Mouse (Mus musculus): ENCODE measurements around the gene Gcnt7. TPM values are rescaled to one million over a fixed set of nuclear protein-coding genes. Genes with fewer than 3 reads are reported as not detected.

Gene Gcnt7
- polyA plus RNA-seq, 1 experiment from 2014 or later = 1.1 TPM

DNA sequence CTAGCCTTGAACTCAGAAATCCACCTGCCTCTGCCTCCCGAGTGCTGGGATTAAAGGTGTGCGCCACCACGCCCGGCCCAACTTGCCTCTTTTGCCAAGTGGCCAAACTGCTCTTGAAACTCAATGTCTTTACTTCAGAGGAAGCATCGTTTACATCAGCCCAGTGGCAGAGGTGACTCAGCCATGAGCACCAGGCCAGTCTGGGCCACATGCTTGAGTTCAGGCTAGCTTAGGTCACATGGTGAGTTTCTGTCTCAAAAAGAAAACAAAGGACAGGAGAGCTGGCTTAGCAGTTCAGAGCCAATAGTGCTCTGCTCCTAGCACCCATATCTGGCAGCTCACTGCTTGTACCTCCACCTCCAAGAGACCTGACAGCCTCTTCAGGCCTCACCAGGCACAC lies 8.8 kb upstream of the Gcnt7 start:
- no peak for ATAC-seq (ENCODE audit: low FRiP score)

DNA sequence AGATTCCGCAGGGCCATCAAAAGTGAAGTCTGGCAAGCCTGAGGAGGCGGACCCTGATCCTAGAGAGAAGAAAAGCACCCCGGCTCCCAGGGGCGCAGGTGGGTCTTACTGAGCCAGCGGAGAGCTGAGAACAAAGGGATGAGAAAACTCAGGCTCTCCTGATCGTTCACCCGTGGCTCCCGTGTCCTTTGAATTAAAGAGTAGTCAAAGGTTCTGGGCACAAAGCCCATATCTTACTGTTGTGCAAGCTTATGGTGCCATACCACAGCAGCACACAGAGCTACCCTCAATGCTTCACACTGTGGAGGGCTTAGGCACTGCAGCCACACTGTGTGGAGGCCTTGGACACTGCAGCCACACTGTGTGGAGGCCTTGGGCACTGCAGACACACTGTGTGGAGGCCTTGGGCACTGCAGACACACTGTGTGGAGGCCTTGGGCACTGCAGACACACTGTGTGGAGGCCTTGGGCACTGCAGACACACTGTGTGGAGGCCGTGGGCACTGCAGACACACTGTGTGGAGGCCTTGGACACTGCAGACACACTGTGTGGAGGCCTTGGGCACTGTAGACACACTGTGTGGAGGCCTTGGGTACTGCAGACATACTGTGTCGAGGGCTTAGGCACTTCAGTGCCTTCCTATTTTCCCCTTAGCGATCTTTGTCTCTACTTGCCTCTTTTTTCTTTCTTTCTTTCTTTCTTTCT lies 8.2 kb upstream of the Gcnt7 start:
- Histone ChIP-seq H3K9me3 (ENCODE audit: control insufficient read depth, low read length) (no peaks in the 10 kb centered on the region), H3K4me3 (replicated peaks; ENCODE audit: low read length) (no peak overlapping the region), H3K27ac (no peak overlapping the region), H3K9ac (no peak overlapping the region), H3K4me2 (replicated peaks) (no peak overlapping the region), H3K27me3 (ENCODE audit: control insufficient read depth, insufficient read depth, low read length) (no peaks in the 10 kb centered on the region), H3K36me3 (replicated peaks; ENCODE audit: control insufficient read depth, insufficient read depth) (peaks cover 81% of the 10 kb centered on the region), H3K4me1 (replicated peaks; ENCODE audit: control insufficient read depth, insufficient read depth, low read length) (no peaks in the 10 kb centered on the region)
- ATAC-seq (ENCODE audit: low FRiP score) = no peak
- WGBS = 75% methylated on average over 11 of the region's 11 CpGs
- DNase-seq (ENCODE audit: low spot score) = no peak

More for the DNA sequence above, 8.8 kb upstream of the Gcnt7 start:
- Histone ChIP-seq H3K27ac (no peak overlapping the region), H3K27me3 (ENCODE audit: control insufficient read depth, insufficient read depth, low read length) (no peaks in the 10 kb centered on the region), H3K36me3 (replicated peaks; ENCODE audit: control insufficient read depth, insufficient read depth) (peaks cover 75% of the 10 kb centered on the region), H3K9me3 (ENCODE audit: control insufficient read depth, low read length) (no peaks in the 10 kb centered on the region), H3K4me1 (replicated peaks; ENCODE audit: control insufficient read depth, insufficient read depth, low read length) (no peaks in the 10 kb centered on the region), H3K4me3 (replicated peaks; ENCODE audit: low read length) (no peak overlapping the region), H3K9ac (no peak overlapping the region), H3K4me2 (replicated peaks) (no peak overlapping the region)
- DNase-seq (ENCODE audit: low spot score) = no peak
- 94% methylated on average over 5 of the region's 5 CpGs for WGBS

DNA sequence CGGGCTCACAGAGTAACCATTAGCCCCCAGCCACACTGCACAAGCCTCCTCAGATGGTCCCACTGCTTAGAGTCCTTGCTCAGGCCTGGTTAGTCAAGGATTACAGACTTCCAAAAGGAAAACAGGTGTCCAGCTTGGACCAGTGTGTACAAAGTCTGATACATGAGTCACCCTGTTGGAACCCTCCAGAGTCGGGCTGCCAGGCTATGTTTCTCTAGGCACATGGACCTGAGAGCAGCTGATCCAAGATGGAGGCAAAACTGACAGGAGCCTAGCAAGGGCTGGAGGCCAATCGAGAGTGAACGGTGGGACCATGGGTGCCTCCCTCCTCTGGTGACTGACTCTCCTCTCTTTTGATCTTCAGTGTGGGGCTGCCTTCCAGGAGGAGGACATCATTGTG lies 4.4 kb upstream of the Gcnt7 start:
- Histone ChIP-seq H3K9ac (no peak overlapping the region), H3K4me1 (replicated peaks; ENCODE audit: control insufficient read depth, insufficient read depth, low read length) (no peaks in the 10 kb centered on the region), H3K36me3 (replicated peaks; ENCODE audit: control insufficient read depth, insufficient read depth) (peaks cover 69% of the 10 kb centered on the region), H3K4me2 (replicated peaks) (no peak overlapping the region), H3K27ac (no peak overlapping the region), H3K27me3 (ENCODE audit: control insufficient read depth, insufficient read depth, low read length) (no peaks in the 10 kb centered on the region), H3K4me3 (replicated peaks; ENCODE audit: low read length) (no peak overlapping the region), H3K9me3 (ENCODE audit: control insufficient read depth, low read length) (no peaks in the 10 kb centered on the region)
- WGBS = 97% methylated on average over 4 of the region's 4 CpGs
- ATAC-seq (ENCODE audit: low FRiP score) = no peak
- no peak for DNase-seq (ENCODE audit: low spot score)

DNA sequence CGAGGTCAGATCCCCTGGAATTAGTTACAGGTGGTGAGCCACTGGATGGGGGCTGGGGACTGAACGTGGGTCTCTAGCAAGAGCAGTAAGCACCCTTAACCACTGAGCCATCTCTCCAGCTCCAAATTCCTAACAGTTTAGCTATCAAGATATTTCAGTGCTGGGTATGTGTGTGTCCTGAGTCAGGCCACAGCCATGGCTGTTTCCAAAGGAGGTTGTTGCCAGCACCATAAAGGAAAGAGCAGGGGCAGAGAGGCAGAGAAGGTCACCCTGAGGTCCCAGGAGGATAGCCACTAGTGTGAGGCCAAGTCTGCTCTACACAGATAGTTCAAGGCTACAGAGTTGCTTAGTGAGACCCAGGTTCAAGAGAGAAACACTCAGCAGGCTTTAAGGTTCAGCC lies 2.3 kb upstream of the Gcnt7 start:
- Histone ChIP-seq H3K36me3 (replicated peaks; ENCODE audit: control insufficient read depth, insufficient read depth) (peaks cover 60% of the 10 kb centered on the region), H3K4me1 (replicated peaks; ENCODE audit: control insufficient read depth, insufficient read depth, low read length) (no peaks in the 10 kb centered on the region), H3K27me3 (ENCODE audit: control insufficient read depth, insufficient read depth, low read length) (no peaks in the 10 kb centered on the region), H3K4me3 (replicated peaks; ENCODE audit: low read length) (no peak overlapping the region), H3K27ac (no peak overlapping the region), H3K9me3 (ENCODE audit: control insufficient read depth, low read length) (no peaks in the 10 kb centered on the region), H3K4me2 (replicated peaks) (no peak overlapping the region), H3K9ac (no peak overlapping the region)
- ATAC-seq (ENCODE audit: low FRiP score) (no peak), DNase-seq (ENCODE audit: low spot score) (no peak)
- 84% methylated on average over 2 of the region's 2 CpGs for WGBS

DNA sequence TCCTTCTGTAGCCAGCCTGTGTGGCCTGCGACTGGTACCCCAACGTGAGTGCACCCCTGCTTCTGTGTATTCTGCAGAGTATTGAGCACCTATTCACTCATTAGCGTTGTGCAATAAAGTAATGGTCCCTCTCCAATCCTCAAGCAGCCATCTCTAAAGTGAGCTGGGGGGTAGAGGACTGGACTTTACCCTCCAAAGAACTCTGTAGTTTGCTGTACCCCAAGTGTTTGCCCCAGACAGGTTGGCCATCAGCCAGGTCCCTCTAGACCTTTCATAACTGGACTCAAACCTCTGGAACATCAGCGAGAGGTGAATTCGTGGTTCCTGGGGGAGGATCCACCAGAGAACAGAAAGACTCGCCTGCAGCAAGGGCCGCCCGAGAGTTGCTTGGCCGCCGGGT lies 5.9 kb downstream of the Gcnt7 start:
- ATAC-seq (ENCODE audit: low FRiP score) = no peak
- Histone ChIP-seq H3K36me3 (replicated peaks; ENCODE audit: control insufficient read depth, insufficient read depth) (peaks cover 78% of the 10 kb centered on the region), H3K9ac (no peak overlapping the region), H3K4me1 (replicated peaks; ENCODE audit: control insufficient read depth, insufficient read depth, low read length) (no peaks in the 10 kb centered on the region), H3K4me2 (replicated peaks) (no peak overlapping the region), H3K27me3 (ENCODE audit: control insufficient read depth, insufficient read depth, low read length) (no peaks in the 10 kb centered on the region), H3K27ac (no peak overlapping the region), H3K4me3 (replicated peaks; ENCODE audit: low read length) (no peak overlapping the region), H3K9me3 (ENCODE audit: control insufficient read depth, low read length) (no peaks in the 10 kb centered on the region)
- DNase-seq (ENCODE audit: low spot score) = no peak
- 95% methylated on average over 10 of the region's 10 CpGs for WGBS

DNA sequence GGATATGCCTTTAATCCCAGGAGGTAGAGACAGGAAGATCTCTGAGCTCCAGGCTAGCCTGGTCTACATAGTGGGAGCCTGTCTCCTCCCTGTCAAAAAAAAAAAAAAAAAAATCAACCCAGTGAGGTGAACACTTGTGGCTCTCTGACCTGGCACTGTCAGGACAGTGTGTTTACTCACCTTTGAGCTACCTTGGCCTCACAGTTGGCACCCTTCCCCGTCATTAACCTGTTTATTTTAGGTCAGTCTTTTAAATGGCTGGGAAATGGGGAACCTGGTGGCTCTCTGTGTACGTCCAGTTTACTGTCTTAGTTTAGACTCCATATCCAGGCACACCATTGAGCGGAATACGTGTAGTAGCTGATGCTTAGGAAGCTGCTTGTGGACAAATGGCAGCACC lies 6.4 kb downstream of the Gcnt7 start:
- Histone ChIP-seq H3K36me3 (replicated peaks; ENCODE audit: control insufficient read depth, insufficient read depth) (peaks cover 78% of the 10 kb centered on the region), H3K9me3 (ENCODE audit: control insufficient read depth, low read length) (no peaks in the 10 kb centered on the region), H3K4me3 (replicated peaks; ENCODE audit: low read length) (no peak overlapping the region), H3K9ac (no peak overlapping the region), H3K27ac (no peak overlapping the region), H3K4me2 (replicated peaks) (no peak overlapping the region), H3K4me1 (replicated peaks; ENCODE audit: control insufficient read depth, insufficient read depth, low read length) (no peaks in the 10 kb centered on the region), H3K27me3 (ENCODE audit: control insufficient read depth, insufficient read depth, low read length) (no peaks in the 10 kb centered on the region)
- ATAC-seq (ENCODE audit: low FRiP score) (no peak), DNase-seq (ENCODE audit: low spot score) (no peak)
- 94% methylated on average over 4 of the region's 4 CpGs for WGBS

DNA sequence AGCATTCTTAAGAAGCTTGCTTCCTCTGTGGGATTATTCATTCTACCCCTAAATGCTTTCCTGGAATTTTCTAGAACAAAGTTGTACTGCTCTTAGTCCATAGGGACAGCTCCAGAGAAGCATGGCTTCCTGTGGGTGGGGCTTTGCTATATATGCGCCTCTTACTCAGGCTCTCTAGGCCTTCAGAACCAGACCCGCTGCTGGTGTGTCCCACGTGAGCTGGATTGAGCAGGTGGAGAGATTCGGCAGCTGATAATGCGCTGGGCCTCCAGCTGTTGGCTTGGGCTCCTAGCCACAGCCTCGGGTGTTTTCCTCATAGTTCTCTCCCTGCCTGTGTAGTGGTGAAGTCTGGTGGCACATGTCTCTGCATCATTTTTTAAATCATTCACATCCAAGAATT lies 7.8 kb downstream of the Gcnt7 start:
- Histone ChIP-seq H3K4me2 (replicated peaks) (no peak overlapping the region), H3K4me3 (replicated peaks; ENCODE audit: low read length) (no peak overlapping the region)

DNA sequence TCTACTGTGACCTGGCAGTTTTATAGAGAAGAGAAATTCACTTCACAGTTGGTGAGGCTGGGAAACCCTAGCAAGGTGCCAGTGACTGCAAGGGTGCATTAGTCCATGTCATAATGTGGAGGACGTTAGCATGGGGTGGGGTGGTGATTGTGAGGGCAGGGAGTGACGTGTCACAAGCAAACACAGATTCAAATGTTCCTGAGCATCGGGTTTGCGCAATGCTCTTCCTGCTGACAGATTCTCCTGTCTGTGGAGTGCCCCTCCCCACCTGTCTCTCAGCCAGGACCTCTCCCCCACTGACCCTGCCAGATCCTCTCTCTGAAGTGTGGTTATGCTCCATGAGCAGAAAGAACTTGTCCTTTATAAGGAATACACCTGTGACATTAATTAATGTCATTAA lies 10.1 kb downstream of the Gcnt7 start:
- WGBS = 86% methylated on average over 4 of the region's 4 CpGs
- Histone ChIP-seq H3K9me3 (ENCODE audit: control insufficient read depth, low read length) (no peaks in the 10 kb centered on the region), H3K36me3 (replicated peaks; ENCODE audit: control insufficient read depth, insufficient read depth) (peaks cover 87% of the 10 kb centered on the region), H3K9ac (no peak overlapping the region), H3K4me3 (replicated peaks; ENCODE audit: low read length) (no peak overlapping the region), H3K4me1 (replicated peaks; ENCODE audit: control insufficient read depth, insufficient read depth, low read length) (no peaks in the 10 kb centered on the region), H3K4me2 (replicated peaks) (no peak overlapping the region), H3K27ac (no peak overlapping the region), H3K27me3 (ENCODE audit: control insufficient read depth, insufficient read depth, low read length) (no peaks in the 10 kb centered on the region)
- DNase-seq (ENCODE audit: low spot score) (no peak), ATAC-seq (ENCODE audit: low FRiP score) (no peak)

More for the DNA sequence above, 7.8 kb downstream of the Gcnt7 start:
- Histone ChIP-seq H3K27ac (no peak overlapping the region), H3K36me3 (replicated peaks; ENCODE audit: control insufficient read depth, insufficient read depth) (peaks cover 88% of the 10 kb centered on the region), H3K27me3 (ENCODE audit: control insufficient read depth, insufficient read depth, low read length) (no peaks in the 10 kb centered on the region), H3K9ac (no peak overlapping the region), H3K4me1 (replicated peaks; ENCODE audit: control insufficient read depth, insufficient read depth, low read length) (no peaks in the 10 kb centered on the region), H3K9me3 (ENCODE audit: control insufficient read depth, low read length) (no peaks in the 10 kb centered on the region)
- no peak for ATAC-seq (ENCODE audit: low FRiP score)
- DNase-seq (ENCODE audit: low spot score) = no peak
- WGBS = 90% methylated on average over 6 of the region's 6 CpGs

DNA sequence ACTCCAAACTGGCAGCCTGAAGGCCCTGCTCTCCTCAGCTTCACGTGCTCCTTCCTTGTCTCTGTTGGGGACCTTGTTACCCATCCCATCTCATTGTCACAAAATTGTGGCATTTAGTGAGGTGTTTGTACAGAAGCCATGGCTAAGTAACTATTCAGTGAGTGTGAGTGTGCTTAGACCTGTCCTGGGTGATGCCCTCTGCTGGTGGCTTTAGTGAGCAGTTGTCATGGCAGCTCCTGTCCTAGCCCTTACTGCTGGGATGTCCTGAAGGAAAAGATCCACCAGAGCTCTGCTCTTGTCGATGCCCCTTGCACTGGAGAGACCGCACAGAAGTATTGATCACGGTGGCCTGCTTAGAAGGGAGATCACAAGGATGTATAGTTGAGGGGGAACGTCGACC lies 11.1 kb downstream of the Gcnt7 start:
- DNase-seq (ENCODE audit: low spot score) (peak; percentile 54), ATAC-seq (ENCODE audit: low FRiP score) (no peak)
- Histone ChIP-seq H3K4me2 (replicated peaks) (no peak overlapping the region), H3K36me3 (replicated peaks; ENCODE audit: control insufficient read depth, insufficient read depth) (peaks cover 77% of the 10 kb centered on the region), H3K9ac (no peak overlapping the region), H3K4me3 (replicated peaks; ENCODE audit: low read length) (no peak overlapping the region), H3K27ac (no peak overlapping the region), H3K9me3 (ENCODE audit: control insufficient read depth, low read length) (no peaks in the 10 kb centered on the region), H3K27me3 (ENCODE audit: control insufficient read depth, insufficient read depth, low read length) (no peaks in the 10 kb centered on the region), H3K4me1 (replicated peaks; ENCODE audit: control insufficient read depth, insufficient read depth, low read length) (no peaks in the 10 kb centered on the region)
- 87% methylated on average over 6 of the region's 6 CpGs for WGBS

DNA sequence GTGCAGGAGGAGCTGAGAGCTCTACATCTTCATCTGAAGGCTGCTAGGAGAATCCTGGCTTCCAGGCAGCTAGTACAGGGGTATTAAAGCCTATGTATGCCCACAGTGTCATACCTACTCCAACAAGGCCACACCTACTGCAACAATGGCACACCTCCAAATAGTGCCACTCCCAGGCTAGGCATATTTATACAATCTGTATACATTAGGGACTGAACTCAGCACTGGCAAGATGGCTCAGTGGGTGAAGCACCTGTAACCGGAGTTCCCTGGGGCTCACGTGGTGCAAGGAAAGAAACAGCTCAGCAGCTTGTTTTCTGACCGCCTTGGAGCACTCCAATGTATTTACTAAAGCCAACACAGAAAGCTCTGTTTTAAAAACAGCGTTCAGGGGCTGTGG lies 12.8 kb downstream of the Gcnt7 start:
- Histone ChIP-seq H3K4me3 (replicated peaks; ENCODE audit: low read length) (no peak overlapping the region), H3K36me3 (replicated peaks; ENCODE audit: control insufficient read depth, insufficient read depth) (peaks cover 62% of the 10 kb centered on the region), H3K4me2 (replicated peaks) (no peak overlapping the region), H3K4me1 (replicated peaks; ENCODE audit: control insufficient read depth, insufficient read depth, low read length) (peaks cover 12% of the 10 kb centered on the region), H3K27me3 (ENCODE audit: control insufficient read depth, insufficient read depth, low read length) (no peaks in the 10 kb centered on the region), H3K9me3 (ENCODE audit: control insufficient read depth, low read length) (no peaks in the 10 kb centered on the region), H3K9ac (no peak overlapping the region), H3K27ac (no peak overlapping the region)
- 93% methylated on average over 4 of the region's 4 CpGs for WGBS
- DNase-seq (ENCODE audit: low spot score) = no peak
- ATAC-seq (ENCODE audit: low FRiP score) = no peak
